Mouse (Mus musculus) thymus, adult 2 months (tissue): Measurements from ENCODE around the gene Ulk1. TPM values are rescaled to one million over a fixed set of nuclear protein-coding genes. Genes with fewer than 3 reads are reported as not detected.
"Not testable (repeated sequence)": the region's sequence is repeated elsewhere in the genome, so short reads cannot be mapped to it uniquely, and the experiment has no call there.

Source experiments
- DNase-seq: peaks from one replicate; pipeline ENCODE4 v3.0.0; 2021
- H3K27ac ChIP-seq: fragments of 200-500 bp; 2 replicates; pipeline ENCODE4 v1.5.1; 2012; ENCODE audit warnings: low read length, control low read depth; ENCODE audit not compliant: control insufficient read depth, insufficient read depth
- H3K27me3 ChIP-seq: fragments of 200-500 bp; 2 replicates; pipeline ENCODE4 v1.6.1; 2012; ENCODE audit warnings: mild to moderate bottlenecking, low read length, moderate library complexity, mixed read lengths; ENCODE audit not compliant: control insufficient read depth, insufficient read depth
- H3K36me3 ChIP-seq: fragments of 200-500 bp; 2 replicates; pipeline ENCODE4 v1.6.1; 2012; ENCODE audit warnings: mild to moderate bottlenecking, low read length, moderate library complexity; ENCODE audit not compliant: control insufficient read depth, insufficient read depth
- H3K4me1 ChIP-seq: fragments of 200-500 bp; replicated peaks from 2 replicates; pipeline ENCODE4 v1.6.1; 2012; ENCODE audit warnings: low read length; ENCODE audit not compliant: control insufficient read depth, insufficient read depth
- H3K4me3 ChIP-seq: fragments of 200-500 bp; 2 replicates; pipeline ENCODE4 v1.5.1; 2012; ENCODE audit warnings: mild to moderate bottlenecking, low read length, control low read depth, moderate library complexity; ENCODE audit not compliant: control insufficient read depth, insufficient read depth
- CTCF ChIP-seq: fragments of 200-500 bp; IDR thresholded peaks from 2 replicates; pipeline ENCODE4 v1.5.1; 2012; ENCODE audit warnings: mild to moderate bottlenecking, control low read depth, low read length, moderate library complexity, borderline replicate concordance; ENCODE audit not compliant: control insufficient read depth, poor library complexity, insufficient read depth; ENCODE audit errors: extremely low read depth
- POLR2A ChIP-seq: fragments of 200-500 bp; IDR thresholded peaks from 2 replicates; pipeline ENCODE4 v1.6.1; 2012; ENCODE audit warnings: mild to moderate bottlenecking, low read length, control low read depth, moderate library complexity; ENCODE audit not compliant: control insufficient read depth, poor library complexity, insufficient read depth; ENCODE audit errors: extremely low read depth
- WGBS: fragments of 180-500 bp; shearing (Covaris S2); methylation state at CpG from one replicate; pipeline ENCODE4 v1.1.7; 2018; 5-methylcytosine and 5-hydroxymethylcytosine counted together
- polyA plus RNA-seq: library from polyadenylated mRNA; depleted of rRNA; stranded (reverse); fragments of >200 nt; gene quantifications from 2 replicates; pipeline ENCODE4 v1.2.3, GENCODE M21; 2012

The Ulk1 gene
- polyA plus RNA-seq, 1 experiment, result 136 TPM

DNA sequence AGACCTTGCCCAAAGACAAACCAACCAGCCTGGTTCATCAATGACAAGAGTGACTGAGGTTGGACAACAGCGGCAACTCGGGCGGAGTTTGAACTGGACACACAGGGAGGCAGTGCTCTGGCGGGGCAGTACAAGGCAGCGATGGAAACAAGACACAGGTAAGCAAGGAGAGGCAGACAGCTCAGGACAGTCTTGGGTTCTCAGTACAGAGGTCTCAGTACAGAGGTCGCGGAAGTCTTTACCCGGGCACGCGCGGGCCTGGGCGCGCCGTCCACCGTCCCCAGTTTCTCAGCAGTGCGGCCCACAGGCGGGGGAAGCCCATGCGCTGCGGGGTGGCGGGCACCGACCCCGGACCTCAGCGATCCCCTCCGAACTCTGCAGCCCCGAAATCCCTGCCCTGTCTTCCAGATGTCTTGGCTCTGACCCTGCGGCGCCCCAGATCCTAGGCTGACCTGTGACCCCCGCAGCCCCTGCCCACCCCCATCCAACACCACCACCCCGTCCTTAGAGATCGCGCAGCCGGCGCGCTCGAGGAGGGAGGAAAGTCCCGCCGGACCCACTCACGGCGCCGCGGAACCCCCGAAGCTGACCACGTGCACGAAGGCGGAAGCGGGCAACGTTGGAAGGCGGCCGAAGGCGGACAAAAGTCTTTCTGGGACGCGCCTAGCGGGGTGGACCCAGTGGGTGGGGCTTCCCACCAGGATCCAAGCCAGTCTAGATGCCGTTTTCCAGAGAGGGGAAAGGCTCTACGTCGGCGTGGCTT, 29.7 kb downstream of the Ulk1 start, which contains the start of gene Pus1:
Gene Pus1, minus strand, starts transcription at position 662 of the 763 bp plus-strand sequence.
- Histone ChIP-seq H3K36me3 (no peaks in the 10 kb centered on the region), H3K4me1 (peaks cover 14% of the 10 kb centered on the region), H3K27me3 (no peaks in the 10 kb centered on the region), H3K27ac (no peak within 1 kb of the TSS), H3K4me3 (peak within 1 kb of the TSS; percentile 52)
- DNase-seq, result peak; percentile 88
- TF ChIP-seq CTCF (no peak), POLR2A (no peak; the same call in 1 of the 2 replicates)
- WGBS, result under 1% methylated on average over 57 of the region's 57 CpGs

GRCm38 (mm10) chr5:110779276-110779997, 30.5 kb downstream of the Ulk1 start:
- no peaks in the 10 kb centered on the region for H3K36me3 ChIP-seq
- TF ChIP-seq CTCF (no peak), POLR2A (no peak)
- H3K4me3 ChIP-seq, result peak overlapping the region; percentile 52
- no peak for DNase-seq
- no peaks in the 10 kb centered on the region for H3K27me3 ChIP-seq
- H3K4me1 ChIP-seq, result peaks cover 14% of the 10 kb centered on the region
- H3K27ac ChIP-seq, result no peak overlapping the region
- 23% methylated on average over 15 of the region's 15 CpGs for WGBS

- H3K36me3 ChIP-seq, result no peaks in the 10 kb centered on the region
- H3K27ac ChIP-seq, result no peak overlapping the region
- no peak overlapping the region for H3K4me3 ChIP-seq
- TF ChIP-seq CTCF, result no peak
- TF ChIP-seq POLR2A, result no peak
- no peak for DNase-seq
- WGBS, result 96% methylated on average over 12 of the region's 12 CpGs
- H3K27me3 ChIP-seq, result no peaks in the 10 kb centered on the region
- peaks cover 14% of the 10 kb centered on the region for H3K4me1 ChIP-seq
Observed at GRCm38 (mm10) chr5:110778263-110778662, 31.6 kb downstream of the Ulk1 start.

DNA sequence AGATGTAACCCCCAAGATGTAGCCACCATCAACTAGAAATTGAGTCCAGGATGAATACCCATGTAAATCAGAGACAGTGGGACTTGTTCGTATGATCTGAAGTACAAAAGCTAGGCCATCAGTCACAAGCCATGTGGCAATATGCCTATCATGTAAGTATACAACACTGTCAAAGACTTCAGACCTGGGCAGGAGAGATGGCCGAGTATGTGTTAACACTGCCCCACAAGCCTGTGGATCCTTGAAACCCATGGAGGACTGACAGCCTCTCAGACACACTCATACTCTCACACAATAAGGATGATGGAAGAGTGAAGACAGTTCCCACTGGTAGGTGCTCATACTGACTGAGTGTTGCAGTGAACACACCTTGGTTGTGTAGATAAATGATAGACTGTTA, 33.8 kb downstream of the Ulk1 start:
- H3K4me3 ChIP-seq, result no peak overlapping the region
- peaks cover 14% of the 10 kb centered on the region for H3K4me1 ChIP-seq
- no peaks in the 10 kb centered on the region for H3K27me3 ChIP-seq
- 99% methylated on average over 2 of the region's 2 CpGs for WGBS
- TF ChIP-seq CTCF, result no peak
- no peak for TF ChIP-seq POLR2A
- no peak for DNase-seq
- H3K27ac ChIP-seq, result no peak overlapping the region
- H3K36me3 ChIP-seq, result no peaks in the 10 kb centered on the region

DNA sequence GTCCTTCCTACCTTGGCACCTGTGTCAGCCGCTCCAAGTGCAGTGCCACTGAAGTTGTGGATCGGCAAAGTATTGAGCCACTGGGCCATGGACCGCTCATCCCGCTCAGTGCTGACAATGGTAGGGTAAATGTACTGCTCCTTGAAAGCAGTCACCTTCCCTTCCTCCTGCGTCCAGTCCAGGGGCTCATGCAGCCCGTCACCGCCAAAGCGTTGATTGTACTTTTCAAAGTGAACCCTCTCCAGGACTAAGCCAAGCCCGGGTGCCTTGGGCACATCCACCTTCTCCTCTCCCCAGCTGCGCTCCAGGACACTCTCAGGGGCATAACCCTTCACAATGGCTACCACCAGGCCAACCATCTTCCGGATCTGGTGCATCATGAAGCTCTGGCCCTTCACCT, 35.4 kb downstream of the Ulk1 start:
- H3K4me3 ChIP-seq, result no peak overlapping the region
- peaks cover 4% of the 10 kb centered on the region for H3K4me1 ChIP-seq
- DNase-seq, result no peak
- H3K27me3 ChIP-seq, result no peaks in the 10 kb centered on the region
- no peaks in the 10 kb centered on the region for H3K36me3 ChIP-seq
- WGBS, result 95% methylated on average over 11 of the region's 11 CpGs
- no peak overlapping the region for H3K27ac ChIP-seq
- TF ChIP-seq POLR2A (no peak), CTCF (no peak)

DNA sequence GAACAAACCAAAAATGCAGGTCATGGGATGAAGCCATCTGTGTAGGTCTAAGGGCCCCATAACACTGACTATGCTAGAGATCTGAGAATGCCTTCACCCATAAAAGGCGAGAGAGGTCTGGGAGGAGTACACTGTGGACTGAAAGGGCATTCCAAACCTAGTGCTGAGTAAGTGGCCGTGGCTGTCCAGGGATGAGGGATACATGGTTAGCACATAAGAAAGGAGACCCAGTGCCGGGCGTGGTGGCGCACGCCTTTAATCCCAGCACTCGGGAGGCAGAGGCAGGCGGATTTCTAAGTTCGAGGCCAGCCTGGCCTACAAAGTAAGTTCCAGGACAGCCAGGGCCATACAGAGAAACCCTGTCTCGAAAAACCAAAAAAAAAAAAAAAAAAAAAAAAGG, 37.0 kb downstream of the Ulk1 start:
- WGBS, result 93% methylated on average over 10 of the region's 10 CpGs
- not testable (repeated sequence) for H3K27me3 ChIP-seq, H3K36me3 ChIP-seq, H3K27ac ChIP-seq, H3K4me3 ChIP-seq, H3K4me1 ChIP-seq, DNase-seq
